Mouse (Mus musculus) frontal cortex, postnatal 14 days (tissue): ENCODE data around the gene Mylk.

Source experiments
- DNase-seq, 2 experiments: peaks; one replicate each; pipeline ENCODE4 v3.0.0; 2022; ENCODE audit warnings: low spot score in 2 of 2

Gene Mylk

GRCm38 (mm10) chr16:34847638-34848037 lies 102.6 kb downstream of the Mylk start:
- no peak for DNase-seq

GRCm38 (mm10) chr16:34854066-34854465 lies 109.1 kb downstream of the Mylk start:
- DNase-seq, result no peak

GRCm38 (mm10) chr16:34855136-34855535 lies 110.1 kb downstream of the Mylk start:
- DNase-seq, result no peak

GRCm38 (mm10) chr16:34855751-34856150 lies 110.7 kb downstream of the Mylk start:
- no peak for DNase-seq

GRCm38 (mm10) chr16:34857631-34858030 lies 112.6 kb downstream of the Mylk start:
- DNase-seq, result no peak

GRCm38 (mm10) chr16:34860761-34861160 lies 115.8 kb downstream of the Mylk start:
- no peak for DNase-seq

- no peak for DNase-seq
These were observed 116.8 kb downstream of the Mylk start for GRCm38 (mm10) chr16:34861744-34862365.

- DNase-seq, result no peak
These were observed 120.4 kb downstream of the Mylk start for GRCm38 (mm10) chr16:34865373-34865772.

GRCm38 (mm10) chr16:34867217-34867616 lies 122.2 kb downstream of the Mylk start:
- DNase-seq, result no peak

GRCm38 (mm10) chr16:34880031-34880778 lies 135.2 kb downstream of the Mylk start:
- DNase-seq, result no peak

GRCm38 (mm10) chr16:34880815-34881214 lies 135.8 kb downstream of the Mylk start:
- no peak for DNase-seq

GRCm38 (mm10) chr16:34887037-34887436 lies 142.0 kb downstream of the Mylk start:
- DNase-seq, result no peak

GRCm38 (mm10) chr16:34894016-34894415 lies 149.0 kb downstream of the Mylk start:
- no peak for DNase-seq

GRCm38 (mm10) chr16:34895916-34896315 lies 150.9 kb downstream of the Mylk start:
- DNase-seq, result no peak

- DNase-seq, result no peak
These were observed 152.0 kb downstream of the Mylk start for GRCm38 (mm10) chr16:34896996-34897395.

GRCm38 (mm10) chr16:34898057-34898789 lies 153.2 kb downstream of the Mylk start:
- DNase-seq, result no peak

- DNase-seq, result no peak
These were observed 154.2 kb downstream of the Mylk start for GRCm38 (mm10) chr16:34899071-34899808.

- DNase-seq, result no peak
These were observed 155.0 kb downstream of the Mylk start for GRCm38 (mm10) chr16:34899997-34900396.

- DNase-seq, result no peak
These were observed 155.5 kb downstream of the Mylk start for GRCm38 (mm10) chr16:34900471-34900870.

GRCm38 (mm10) chr16:34901031-34901430 lies 156.0 kb downstream of the Mylk start:
- DNase-seq, result no peak

GRCm38 (mm10) chr16:34901611-34902293 lies 156.7 kb downstream of the Mylk start:
- DNase-seq, result no peak
